In genomic region chr13:119791580-119792135, GRCm38 (mm10) we compare ENCODE assay signal across 9 mouse cellular contexts. TPM values are rescaled to one million over a fixed set of nuclear protein-coding genes. Genes with fewer than 3 reads are reported as not detected.
DNase-seq lines count a peak whose midpoint lies in the region; ATAC-seq lines count a peak whose summit lies in the region.
"Had no signal": no experiment of that assay in that cellular context is flagged by ENCODE, and none has a peak within 500 bp of the region (broad histone marks: within the 10 kb centered on the region; RNA-seq: fewer than 3 reads in every experiment).

No protein-coding gene starts in this region.

- H3K4me1 ChIP-seq in heart, embryonic 11.5 days (ENCODE audit: control insufficient read depth, insufficient read depth, low read length), result peaks cover 6% of the 10 kb centered on the region; the same call in 1 of the 2 replicates

- ATAC-seq in heart, embryonic 11.5 days (replicated peaks; ENCODE audit: insufficient number of reproducible peaks, low FRiP score, low TSS enrichment), result no peak

- 3% methylated on average over 18 of the region's 18 CpGs for WGBS in heart, embryonic 11.5 days (ENCODE audit: insufficient replicate concordance)

- peak overlapping the region; percentile 91 for H3K4me3 ChIP-seq in heart, embryonic 11.5 days (ENCODE audit: low read depth, low read length)

- peak overlapping the region; percentile 96 for H3K27ac ChIP-seq in heart, embryonic 11.5 days (ENCODE audit: low read depth, low read length)

- no peaks in the 10 kb centered on the region for H3K9me3 ChIP-seq in heart, embryonic 11.5 days (replicated peaks; ENCODE audit: control insufficient read depth, low read length)

- H3K4me2 ChIP-seq in heart, embryonic 11.5 days, result peak overlapping the region; percentile 91

- peaks cover 9% of the 10 kb centered on the region for H3K36me3 ChIP-seq in heart, embryonic 11.5 days (ENCODE audit: control insufficient read depth, insufficient read depth, low read length)

- peak overlapping the region; percentile 96 for H3K9ac ChIP-seq in heart, embryonic 11.5 days (ENCODE audit: low read depth, low read length)

- peak; percentile 50 to 65 for DNase-seq in adrenal gland, adult (ENCODE audit: inconsistent age in 2 of 2, low spot score in 1 of 2)
- DNase-seq in adrenal gland, postnatal 10 days, result no peak
- DNase-seq in MN1 (ENCODE audit: low spot score), result peak; percentile 26
- DNase-seq in kidney, postnatal 14 days, result peak; percentile 23
- DNase-seq in neural tube, embryonic 10.5 days (ENCODE audit: extremely low spot score, low spot score), result peak; percentile 32
- DNase-seq in layer of hippocampus, adult 9-10 months (ENCODE audit: low spot score), result no peak
- no peak for DNase-seq in layer of hippocampus, postnatal 36 days

- H3K27me3 ChIP-seq in heart, embryonic 11.5 days (ENCODE audit: control insufficient read depth, insufficient read depth, low read length), result no peaks in the 10 kb centered on the region

RNA-seq across cellular contexts. Expression of gene Zfp131, which starts 1.0 kb away (rescaled TPM):
- total RNA-seq in adrenal gland, postnatal 10 days (2021), result 10 to 100 TPM; 34.6 to 35.1 TPM
- polyA plus RNA-seq in heart, embryonic 11.5 days (2014; fragmentation: Nextera tagmentation; extraction: Ambion mirVana), result 23.9 and 26.0 TPM in 2 replicates
- total RNA-seq in layer of hippocampus, postnatal 36 days (2021), result 10 to 100 TPM; 42.5 to 44.9 TPM

RNA-seq across cellular contexts. Expression of gene Nim1k, which starts 36.0 kb away (rescaled TPM):
- 1 to 10 TPM; 2.0 to 3.6 TPM for total RNA-seq in adrenal gland, postnatal 10 days (2021)
- 0.73 and 1.0 TPM in 2 replicates for polyA plus RNA-seq in heart, embryonic 11.5 days (2014; fragmentation: Nextera tagmentation; extraction: Ambion mirVana)
- total RNA-seq in layer of hippocampus, postnatal 36 days (2021), result 10 to 100 TPM; 12.6 to 14.5 TPM

RNA-seq across cellular contexts. Expression of gene AF067063, which starts 38.4 kb away (rescaled TPM):
- total RNA-seq in adrenal gland, postnatal 10 days (2021), result not detected
- polyA plus RNA-seq in heart, embryonic 11.5 days (2014; fragmentation: Nextera tagmentation; extraction: Ambion mirVana), result not detected in 2 replicates
- not detected for total RNA-seq in layer of hippocampus, postnatal 36 days (2021)
- total RNA-seq: heart, adult 18-20 months had no signal

RNA-seq across cellular contexts. Expression of gene D13Ertd608e, which starts 44.1 kb away (rescaled TPM):
- not detected for total RNA-seq in adrenal gland, postnatal 10 days (2021)
- not detected in 2 replicates for polyA plus RNA-seq in heart, embryonic 11.5 days (2014; fragmentation: Nextera tagmentation; extraction: Ambion mirVana)
- not detected for total RNA-seq in layer of hippocampus, postnatal 36 days (2021)
- total RNA-seq: heart, adult 18-20 months had no signal

Comparison
In these comparisons a context has a peak if more than half of its experiments do, and no peak if none do; other contexts are left out.
1. DNase-seq: peak in adrenal gland, adult (2 of 2), MN1 (single experiment), kidney, postnatal 14 days (single experiment) and neural tube, embryonic 10.5 days (single experiment); none in adrenal gland, postnatal 10 days (single experiment), layer of hippocampus, adult 9-10 months (single experiment) and layer of hippocampus, postnatal 36 days (0 of 2).